Mouse (Mus musculus) T-helper 2 cell (primary cell): Measurements from ENCODE around the gene Slc39a1.
"Not testable (repeated sequence)": the region's sequence is repeated elsewhere in the genome, so short reads cannot be mapped to it uniquely, and the experiment has no call there.

Experiments
- in situ Hi-C: fragments of 300-600 bp; cut with MboI, MseI; formaldehyde crosslinking; loops from one replicate; pipeline ENCODE4 v1.15.1; 2025; ENCODE audit warnings: high pct_unique_total_duplicates

Slc39a1 gene

GRCm38 (mm10) chr3:90265932-90266741 lies 18.2 kb downstream of the Slc39a1 start:
- in situ Hi-C loops = no loop called here

- in situ Hi-C loops = no loop called here
Measured at GRCm38 (mm10) chr3:90266901-90267775, 19.2 kb downstream of the Slc39a1 start.

DNA sequence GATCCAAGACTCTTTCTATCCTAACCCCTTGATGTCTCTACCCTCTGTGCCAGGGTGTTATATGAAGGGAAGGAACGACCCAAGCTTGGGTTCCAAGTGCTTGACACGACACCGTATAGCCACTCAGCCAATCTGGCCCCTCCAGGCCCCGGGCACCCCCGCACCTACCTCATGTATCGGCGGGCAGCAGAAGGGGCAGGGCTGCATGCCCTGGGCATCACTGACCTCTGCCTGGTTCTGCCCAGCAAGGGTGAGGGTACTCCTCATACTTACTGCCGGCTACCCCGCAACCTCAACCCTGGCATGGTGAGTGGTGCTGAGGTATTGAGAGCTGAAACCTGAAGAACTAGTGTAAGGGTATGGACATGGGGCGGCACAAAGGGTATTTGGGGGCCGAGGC lies 20.2 kb downstream of the Slc39a1 start:
- in situ Hi-C loops = no loop called here

DNA sequence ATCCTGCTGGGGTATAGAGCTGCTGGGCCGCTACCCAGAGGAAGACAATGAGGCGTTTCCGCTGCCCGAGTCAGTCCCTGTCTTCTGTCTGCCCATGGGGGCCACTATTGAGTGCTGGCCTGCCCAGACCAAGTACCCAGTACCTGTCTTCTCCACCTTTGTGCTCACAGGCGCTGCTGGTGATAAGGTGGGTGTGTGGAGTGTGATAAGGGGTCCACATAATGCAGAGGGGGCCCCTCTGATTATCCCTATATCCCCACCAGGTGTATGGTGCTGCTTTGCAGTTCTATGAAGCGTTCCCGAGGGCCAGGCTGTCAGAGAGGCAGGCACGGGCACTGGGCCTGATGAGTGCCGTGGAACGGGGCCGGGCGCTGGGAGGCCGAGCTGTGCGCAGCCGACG lies 21.0 kb downstream of the Slc39a1 start:
- in situ Hi-C loops = no loop called here

DNA sequence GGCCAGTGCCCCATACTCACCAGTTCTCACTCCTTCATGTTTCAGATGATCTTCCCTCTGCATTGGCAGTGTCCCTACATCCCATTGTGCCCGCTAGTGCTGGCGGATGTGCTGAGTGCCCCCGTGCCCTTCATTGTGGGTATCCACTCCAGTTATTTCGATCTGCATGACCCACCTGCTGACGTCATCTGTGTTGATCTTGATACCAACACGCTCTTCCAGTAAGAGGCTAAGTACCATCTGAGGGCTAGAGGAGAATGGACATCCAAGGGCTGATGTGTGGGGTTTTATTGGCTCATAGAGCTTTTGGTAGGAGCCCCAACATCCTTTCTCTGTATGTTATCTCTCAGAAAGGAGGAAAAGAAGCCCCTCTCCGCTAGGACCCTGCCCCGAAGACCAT lies 22.8 kb downstream of the Slc39a1 start:
- in situ Hi-C loops = no loop called here

- in situ Hi-C loops = no loop called here
Measured at GRCm38 (mm10) chr3:90272170-90272569, 24.2 kb downstream of the Slc39a1 start.

DNA sequence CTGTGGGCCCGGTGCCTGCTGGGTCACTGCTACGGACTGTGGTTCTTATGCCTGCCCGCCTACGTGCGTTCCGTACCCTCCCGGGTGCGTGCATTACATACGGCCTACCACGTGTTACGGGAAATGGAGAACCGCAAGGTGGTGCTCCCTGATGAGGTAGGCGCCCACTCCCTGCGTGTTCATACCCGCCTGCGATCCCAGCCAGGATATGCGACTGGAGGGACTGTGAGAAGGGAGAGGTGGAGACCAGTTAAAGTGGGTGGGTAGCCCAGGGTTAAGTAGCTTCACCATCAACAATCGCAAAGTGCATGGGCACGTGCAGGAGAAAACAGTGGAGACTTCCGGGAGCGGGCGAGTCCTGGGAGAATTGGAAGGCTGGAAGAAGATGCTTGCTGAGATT lies 25.9 kb downstream of the Slc39a1 start:
- in situ Hi-C loops = no loop called here

DNA sequence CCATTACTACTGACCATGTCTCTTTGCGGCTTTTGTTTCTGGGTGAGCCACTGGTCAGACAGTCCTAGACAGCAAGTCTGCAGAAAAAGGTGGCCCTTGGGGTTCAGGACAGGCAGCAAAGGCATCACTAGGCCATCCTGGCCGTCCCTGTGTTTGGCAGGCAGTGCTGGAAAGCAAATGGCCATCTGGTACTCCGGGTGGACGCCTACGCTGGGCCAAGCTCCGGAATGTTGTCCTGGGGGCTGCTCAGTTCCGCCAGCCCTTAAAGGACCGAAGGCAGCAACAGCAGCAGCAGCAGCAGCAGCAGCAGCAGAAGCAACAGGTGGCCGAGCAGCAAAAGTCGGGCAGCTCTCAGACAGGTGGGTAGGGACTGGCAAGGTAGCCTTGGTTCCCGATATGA lies 27.3 kb downstream of the Slc39a1 start:
- in situ Hi-C loops = no loop called here

DNA sequence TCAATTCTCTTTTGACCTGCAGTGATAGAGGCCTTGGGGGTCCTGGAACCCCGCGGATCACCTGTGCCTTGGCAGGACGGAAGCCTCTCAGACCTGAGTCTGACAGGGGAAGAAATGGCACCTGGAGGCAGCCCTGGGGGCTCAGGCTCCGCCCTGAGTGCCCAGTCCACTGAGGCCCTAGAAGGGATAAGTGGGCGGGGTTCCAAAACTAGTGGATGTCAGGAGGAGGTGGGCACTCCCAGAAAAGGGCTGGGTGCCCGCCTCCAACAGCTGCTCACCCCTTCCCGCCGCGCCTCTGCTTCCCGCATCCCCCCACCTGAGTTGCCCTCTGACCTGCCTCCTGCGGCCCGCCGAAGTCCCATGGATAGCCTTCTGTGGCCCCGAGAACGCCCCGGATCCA lies 28.9 kb downstream of the Slc39a1 start:
- in situ Hi-C loops = no loop called here

DNA sequence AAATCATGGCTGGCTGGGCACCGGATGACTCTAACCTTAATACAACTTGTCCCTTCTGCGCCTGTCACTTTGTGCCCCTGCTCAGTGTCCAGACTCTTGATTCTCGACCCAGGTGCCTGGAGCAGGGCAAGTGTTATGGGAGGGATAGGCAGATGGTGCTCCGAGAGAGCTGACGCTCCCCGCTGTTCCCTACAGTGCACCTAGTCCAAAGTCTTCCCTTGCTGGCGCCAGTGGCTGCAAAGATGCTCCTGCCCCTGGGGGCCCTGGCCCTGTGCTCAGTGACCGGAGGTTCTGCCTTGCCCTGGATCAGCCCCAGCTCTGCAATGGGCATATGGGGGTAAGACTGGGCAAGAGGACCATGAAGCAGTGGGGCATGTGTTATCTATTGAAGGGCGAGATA lies 29.8 kb downstream of the Slc39a1 start:
- in situ Hi-C loops = no loop called here

DNA sequence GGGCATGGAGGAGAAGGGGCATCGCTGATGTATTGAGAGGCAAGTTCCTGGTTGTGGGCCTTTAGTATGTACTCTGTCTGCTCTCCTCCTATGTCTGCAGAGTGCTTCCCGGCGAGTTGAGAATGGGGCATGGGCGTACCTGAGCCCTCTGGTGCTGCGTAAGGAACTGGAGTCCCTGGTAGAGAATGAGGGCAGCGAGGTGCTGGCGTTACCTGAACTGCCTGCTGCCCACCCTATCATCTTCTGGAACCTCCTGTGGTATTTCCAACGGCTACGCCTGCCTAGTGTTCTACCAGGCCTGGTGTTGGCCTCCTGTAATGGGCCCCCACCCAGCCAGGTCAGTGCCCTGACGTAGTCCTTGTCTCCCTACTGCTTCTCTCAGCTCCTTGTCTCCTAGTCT lies 30.2 kb downstream of the Slc39a1 start:
- in situ Hi-C loops = no loop called here

DNA sequence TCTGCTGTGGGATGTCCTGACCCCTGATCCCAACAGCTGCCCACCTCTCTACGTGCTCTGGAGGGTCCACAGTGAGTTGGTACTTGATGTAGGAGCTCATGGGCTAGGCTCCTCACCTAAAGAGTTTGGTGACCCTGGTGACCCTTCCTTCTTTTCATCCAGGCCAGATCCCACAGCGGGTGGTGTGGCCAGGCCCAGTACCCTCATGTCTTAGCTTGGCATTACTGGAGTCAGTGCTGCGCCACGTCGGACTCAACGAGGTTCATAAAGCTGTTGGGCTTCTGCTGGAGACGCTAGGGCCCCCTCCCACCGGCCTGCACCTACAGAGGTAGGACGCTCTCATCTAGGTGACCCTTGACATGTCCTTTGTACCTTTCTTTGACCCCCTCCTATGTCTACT lies 31.2 kb downstream of the Slc39a1 start:
- in situ Hi-C loops = no loop called here

GRCm38 (mm10) chr3:90279743-90280142 lies 31.8 kb downstream of the Slc39a1 start:
- in situ Hi-C loops = no loop called here

- in situ Hi-C loops = no loop called here
Measured at GRCm38 (mm10) chr3:90280708-90281107, 32.7 kb downstream of the Slc39a1 start.

- in situ Hi-C loops = no loop called here
Measured at GRCm38 (mm10) chr3:90284150-90284549, 36.2 kb downstream of the Slc39a1 start.

DNA sequence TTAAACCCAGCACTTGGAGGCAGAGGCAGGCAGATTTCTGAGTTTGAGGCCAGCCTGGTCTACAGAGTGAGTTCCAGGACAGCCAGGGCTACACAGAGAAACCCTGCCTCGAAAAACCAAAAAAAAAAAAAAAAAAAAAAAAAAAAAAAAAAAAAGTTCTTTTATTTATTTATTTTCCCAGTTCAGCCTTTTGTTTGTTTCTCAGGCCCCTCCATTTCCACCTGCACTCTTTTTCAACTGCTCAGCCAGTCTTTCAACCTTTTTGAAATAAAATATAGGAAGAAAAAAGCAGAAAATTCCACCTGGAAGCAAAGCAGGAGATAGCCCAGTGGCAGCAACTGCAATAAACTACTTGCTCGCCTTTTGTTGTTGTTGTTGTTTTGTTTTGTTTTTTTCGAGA lies 41.4 kb downstream of the Slc39a1 start:
- in situ Hi-C loops = not testable (repeated sequence)

DNA sequence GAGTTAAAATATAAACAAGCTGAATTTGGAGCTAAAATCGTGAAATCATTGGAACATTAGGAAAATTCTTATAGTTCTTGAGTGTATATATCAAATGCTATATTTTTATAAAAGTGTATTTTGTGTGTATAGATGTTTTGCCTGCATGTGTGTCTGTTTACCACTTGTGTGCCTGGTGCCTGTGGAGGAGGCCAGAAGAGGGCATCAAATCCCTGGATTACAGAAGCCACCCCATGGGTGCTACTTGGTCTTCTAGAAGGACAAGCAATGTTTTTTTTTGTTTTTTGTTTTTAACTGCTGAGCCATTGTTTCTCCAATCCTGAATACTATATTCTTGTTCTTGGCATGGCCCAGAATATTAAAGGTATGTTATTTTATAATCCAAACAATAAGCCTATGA lies 42.6 kb downstream of the Slc39a1 start:
- in situ Hi-C loops = no loop called here

DNA sequence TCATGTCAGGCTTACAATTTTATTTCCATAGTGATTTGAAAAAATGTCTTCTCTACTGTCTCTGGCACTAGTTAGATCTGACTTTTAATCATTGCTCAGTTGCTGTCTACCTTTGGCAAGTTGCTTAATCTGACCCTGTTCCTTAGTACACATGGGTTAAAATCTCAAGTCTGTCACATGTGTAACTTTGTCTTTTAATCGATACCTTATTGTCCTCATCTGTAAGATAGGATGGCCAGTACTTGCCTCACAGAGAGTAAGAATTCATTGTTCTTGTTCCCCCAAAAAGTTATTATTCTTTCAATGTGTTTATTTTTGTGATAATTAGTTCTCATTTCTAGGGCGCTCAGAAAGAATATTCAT lies 44.0 kb downstream of the Slc39a1 start:
- in situ Hi-C loops = no loop called here

GRCm38 (mm10) chr3:90292345-90293275 lies 44.6 kb downstream of the Slc39a1 start, which contains the start of gene Gatad2b:
Gene Gatad2b, plus strand, starts transcription at chr3:90293178.
- in situ Hi-C loops = no loop called here

- in situ Hi-C loops = no loop called here
Measured at GRCm38 (mm10) chr3:90293352-90294063, 45.5 kb downstream of the Slc39a1 start.

DNA sequence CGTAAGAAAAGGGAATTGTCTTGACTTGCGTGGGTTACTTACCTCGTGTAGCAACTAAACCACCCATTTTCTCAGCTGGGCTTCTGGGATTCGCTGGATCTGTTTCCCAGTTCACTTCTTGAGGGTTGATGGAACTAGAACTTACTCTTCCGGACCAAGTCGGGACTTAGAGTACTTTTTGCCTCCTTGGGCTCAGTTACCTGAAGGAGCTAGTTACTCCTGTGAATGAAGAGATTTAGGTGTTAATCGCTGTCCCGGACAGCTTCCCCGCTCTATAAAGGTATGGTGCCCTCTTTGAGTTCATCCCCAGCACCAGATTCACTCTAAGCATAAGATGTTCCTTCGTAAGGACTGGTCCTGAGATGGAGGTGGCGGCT lies 46.1 kb downstream of the Slc39a1 start:
- in situ Hi-C loops = no loop called here
